Mouse (Mus musculus): Measurements from ENCODE around the gene Slc10a1. TPM values are rescaled to one million over a fixed set of nuclear protein-coding genes. Genes with fewer than 3 reads are reported as not detected.

The Slc10a1 gene
- polyA plus RNA-seq, 2 experiments from 2014 or later, result 0.52 to 1.4 TPM

GRCm38 (mm10) chr12:80926550-80926949 is 42.0 kb downstream of the Slc10a1 start:
- no peak for ATAC-seq

GRCm38 (mm10) chr12:80925919-80926318 is 42.6 kb downstream of the Slc10a1 start:
- ATAC-seq, result no peak

GRCm38 (mm10) chr12:80924205-80924604 is 44.3 kb downstream of the Slc10a1 start:
- no peak for ATAC-seq

GRCm38 (mm10) chr12:80923602-80924001 is 44.9 kb downstream of the Slc10a1 start:
- ATAC-seq, result no peak

- ATAC-seq, result no peak
Measured at GRCm38 (mm10) chr12:80922869-80923268, 45.6 kb downstream of the Slc10a1 start.

- no peak for ATAC-seq
Measured at GRCm38 (mm10) chr12:80921301-80921700, 47.2 kb downstream of the Slc10a1 start.

- peak; percentile 54 for ATAC-seq
Measured at GRCm38 (mm10) chr12:80917764-80918163, 50.7 kb downstream of the Slc10a1 start.

- ATAC-seq, result no peak
Measured at GRCm38 (mm10) chr12:80909631-80910030, 58.9 kb downstream of the Slc10a1 start.

Other genes with a start within 250 kb of the Slc10a1 start
- not detected for gene Ccdc177, start 208.0 kb downstream of the Slc10a1 start, polyA plus RNA-seq (2017; shearing (Covaris generic))
- gene Susd6, start 178.2 kb downstream of the Slc10a1 start, polyA plus RNA-seq (2017; shearing (Covaris generic)), result 10 to 100 TPM; 21.8 to 29.4 TPM
- gene Srsf5, start 23.2 kb downstream of the Slc10a1 start, polyA plus RNA-seq (2017; shearing (Covaris generic)), result 100 to 1,000 TPM; 438 to 465 TPM
- gene Smoc1, start 58.1 kb upstream of the Slc10a1 start, polyA plus RNA-seq (2017; shearing (Covaris generic)), result under 1 TPM in 1 of 2 experiments, not detected in 1; 0.53 TPM